ENCODE assay signal across 28 mouse cellular contexts in genomic region chr6:21629989-21630388, GRCm38 (mm10).
"Had no signal": no experiment of that assay in that cellular context is flagged by ENCODE, and none has a peak within 500 bp of the region (broad histone marks: within the 10 kb centered on the region; RNA-seq: fewer than 3 reads in every experiment).

No protein-coding gene starts in this region.

- H3K4me2 ChIP-seq: embryonic facial prominence, embryonic 12.5 days; embryonic facial prominence, embryonic 13.5 days; embryonic facial prominence, embryonic 15.5 days; forebrain, embryonic 12.5 days; forebrain, embryonic 13.5 days; forebrain, embryonic 15.5 days had no signal

- H3K27ac ChIP-seq: embryonic facial prominence, embryonic 10.5 days; embryonic facial prominence, embryonic 12.5 days; embryonic facial prominence, embryonic 13.5 days; embryonic facial prominence, embryonic 15.5 days; forebrain, embryonic 10.5 days; forebrain, embryonic 12.5 days; forebrain, embryonic 13.5 days; forebrain, embryonic 15.5 days; gastrocnemius, adult 2 months; heart, adult 2 months; heart, embryonic 10.5 days had no signal

- DNase-seq: cerebellum, adult 9-10 months; cerebellum, adult 9-11 months; cerebellum, postnatal 10 days; cerebellum, postnatal 14 days; cerebellum, postnatal 25 days; cerebellum, postnatal 36 days; embryo, embryonic 11 days; forebrain, postnatal 0 days; gastrocnemius, adult 2 months; gastrocnemius, postnatal 10 days; gastrocnemius, postnatal 14 days; gastrocnemius, postnatal 25 days; gastrocnemius, postnatal 36 days; heart, adult 11 months; heart, adult 18-20 months; heart, adult 2 months had no signal

- ATAC-seq: forebrain, embryonic 13.5 days; forebrain, embryonic 14.5 days; forebrain, embryonic 15.5 days; forebrain, embryonic 16.5 days; forebrain, postnatal 0 days had no signal

- H3K27me3 ChIP-seq: embryonic facial prominence, embryonic 12.5 days; embryonic facial prominence, embryonic 13.5 days; embryonic facial prominence, embryonic 15.5 days; forebrain, embryonic 12.5 days; forebrain, embryonic 13.5 days; forebrain, embryonic 15.5 days had no signal

- H3K4me3 ChIP-seq: embryonic facial prominence, embryonic 10.5 days; embryonic facial prominence, embryonic 12.5 days; embryonic facial prominence, embryonic 13.5 days; embryonic facial prominence, embryonic 15.5 days; erythroblast, embryonic 14.5 days; forebrain, embryonic 10.5 days; forebrain, embryonic 12.5 days; forebrain, embryonic 13.5 days; forebrain, embryonic 15.5 days; gastrocnemius, adult 2 months; heart, adult 2 months; heart, embryonic 10.5 days had no signal

- H3K36me3 ChIP-seq: embryonic facial prominence, embryonic 10.5 days; embryonic facial prominence, embryonic 12.5 days; embryonic facial prominence, embryonic 13.5 days; embryonic facial prominence, embryonic 15.5 days; forebrain, embryonic 10.5 days; forebrain, embryonic 12.5 days; forebrain, embryonic 15.5 days; heart, embryonic 10.5 days had no signal

- H3K4me1 ChIP-seq: embryonic facial prominence, embryonic 10.5 days; embryonic facial prominence, embryonic 12.5 days; embryonic facial prominence, embryonic 13.5 days; embryonic facial prominence, embryonic 15.5 days; forebrain, embryonic 13.5 days; forebrain, embryonic 15.5 days; heart, embryonic 10.5 days had no signal

- H3K9me3 ChIP-seq: embryonic facial prominence, embryonic 10.5 days; embryonic facial prominence, embryonic 12.5 days; embryonic facial prominence, embryonic 13.5 days; embryonic facial prominence, embryonic 15.5 days; forebrain, embryonic 10.5 days; forebrain, embryonic 12.5 days; forebrain, embryonic 13.5 days; forebrain, embryonic 15.5 days; heart, embryonic 10.5 days had no signal

- H3K9ac ChIP-seq: embryonic facial prominence, embryonic 12.5 days; embryonic facial prominence, embryonic 13.5 days; embryonic facial prominence, embryonic 15.5 days; forebrain, embryonic 12.5 days; forebrain, embryonic 13.5 days; forebrain, embryonic 15.5 days; forebrain, postnatal 0 days had no signal
